Mouse (Mus musculus) limb, embryonic 14.5 days (tissue): Measurements from ENCODE around the gene Gpx3. TPM values are rescaled to one million over a fixed set of nuclear protein-coding genes. Genes with fewer than 3 reads are reported as not detected.
"Not testable (repeated sequence)": the region's sequence is repeated elsewhere in the genome, so short reads cannot be mapped to it uniquely, and the experiment has no call there.

Experiments used
- ATAC-seq: fragments of 200-750 bp; cut with Nextera tagmentation; 2 replicates; pipeline ENCODE4 v1.8.0; 2017; ENCODE audit warnings: low read depth, moderate number of reproducible peaks, moderate TSS enrichment; ENCODE audit not compliant: low FRiP score
- DNase-seq: peaks from one replicate; pipeline ENCODE4 v3.0.0-alpha.2; 2015; ENCODE audit warnings: low spot score
- H3K27ac ChIP-seq: fragments of 300-500 bp; sonication (generic); replicated peaks from 2 replicates; pipeline ENCODE4 v1.5.1; 2014; ENCODE audit warnings: low read depth, mild to moderate bottlenecking, low read length, moderate library complexity, mixed read lengths
- H3K27me3 ChIP-seq: fragments of 300-500 bp; sonication (generic); 2 replicates; pipeline ENCODE4 v1.6.1; 2014; ENCODE audit warnings: low read length, mixed read lengths; ENCODE audit not compliant: control insufficient read depth, insufficient read depth
- H3K36me3 ChIP-seq: fragments of 300-500 bp; sonication (generic); 2 replicates; pipeline ENCODE4 v1.6.1; 2014; ENCODE audit warnings: mild to moderate bottlenecking, low read length, moderate library complexity, mixed read lengths; ENCODE audit not compliant: control insufficient read depth, insufficient read depth
- H3K4me1 ChIP-seq: fragments of 300-500 bp; sonication (generic); 2 replicates; pipeline ENCODE4 v1.6.1; 2014; ENCODE audit warnings: antibody characterized with exemption, low read length, mixed read lengths; ENCODE audit not compliant: control insufficient read depth, insufficient read depth
- H3K4me2 ChIP-seq: fragments of 300-500 bp; sonication (generic); replicated peaks from 2 replicates; pipeline ENCODE4 v1.6.1; 2014; ENCODE audit warnings: low read depth, mild to moderate bottlenecking, low read length, moderate library complexity; ENCODE audit not compliant: severe bottlenecking
- H3K4me3 ChIP-seq: fragments of 300-500 bp; sonication (generic); replicated peaks from 2 replicates; pipeline ENCODE4 v1.5.1; 2014; ENCODE audit warnings: low read length
- H3K9ac ChIP-seq: fragments of 300-500 bp; sonication (generic); 2 replicates; pipeline ENCODE4 v1.6.1; 2014; ENCODE audit warnings: mild to moderate bottlenecking, low read depth, low read length, moderate library complexity; ENCODE audit not compliant: severe bottlenecking
- H3K9me3 ChIP-seq: fragments of 300-500 bp; sonication (generic); 2 replicates; pipeline ENCODE4 v1.6.1; 2016; ENCODE audit warnings: low read length; ENCODE audit not compliant: control insufficient read depth
- POLR2A ChIP-seq: fragments of 200-500 bp; IDR thresholded peaks from 2 replicates; pipeline ENCODE4 v1.8.0; 2012; ENCODE audit warnings: inconsistent platforms, mild to moderate bottlenecking, moderate library complexity, borderline replicate concordance; ENCODE audit not compliant: insufficient read depth, insufficient read length; ENCODE audit errors: extremely low read depth
- WGBS: fragments of 180-500 bp; shearing (Covaris S2); extraction: QIAGEN DNeasy Blood & Tissue Kit; methylation state at CpG from one replicate; pipeline ENCODE4 v1.1.7; 2014; 5-methylcytosine and 5-hydroxymethylcytosine counted together
- polyA plus RNA-seq, 2 experiments: library from polyadenylated mRNA; depleted of rRNA in 1 of 2; stranded (reverse) in 1 of 2; unstranded in 1 of 2; fragments of >200 nt; fragmentation: Nextera tagmentation in 1 of 2; extraction: Ambion mirVana in 1 of 2; gene quantifications; 2 replicates each; pipeline versions ENCODE4 v1.2.1 to v1.2.3; 2012 to 2014

Gene Gpx3
- polyA plus RNA-seq, 2 experiments = 14.5 to 37.3 TPM

GRCm38 (mm10) chr11:54953993-54954446 lies 51.8 kb downstream of the Gpx3 start:
- Histone ChIP-seq H3K27ac (no peak overlapping the region), H3K4me1 (peaks cover 7% of the 10 kb centered on the region; the same call in 1 of the 2 replicates), H3K4me3 (no peak overlapping the region), H3K4me2 (0 out of 2 replicates have a peak overlapping the region, but pooled peaks have one; percentile 0), H3K27me3 (no peaks in the 10 kb centered on the region), H3K9me3 (no peaks in the 10 kb centered on the region), H3K36me3 (peaks cover 4% of the 10 kb centered on the region; the same call in 1 of the 2 replicates), H3K9ac (no peak overlapping the region; the same call in 1 of the 2 replicates)
- 41% methylated on average over 9 of the region's 9 CpGs for WGBS
- DNase-seq (no peak), ATAC-seq (no peak)
- no peak for TF ChIP-seq POLR2A

- peaks cover 4% of the 10 kb centered on the region; the same call in 1 of the 2 replicates for H3K36me3 ChIP-seq
- DNase-seq (no peak), ATAC-seq (no peak)
- no peaks in the 10 kb centered on the region for H3K27me3 ChIP-seq
- H3K4me2 ChIP-seq = peak overlapping the region; percentile 0; the same call in 1 of the 2 replicates
- no peak for TF ChIP-seq POLR2A
- H3K4me3 ChIP-seq = no peak overlapping the region; the same call in 1 of the 2 replicates
- no peak overlapping the region for H3K27ac ChIP-seq
- no peaks in the 10 kb centered on the region for H3K9me3 ChIP-seq
- no peak overlapping the region for H3K9ac ChIP-seq
- WGBS = 85% methylated on average over 8 of the region's 8 CpGs
- peaks cover 7% of the 10 kb centered on the region; the same call in 1 of the 2 replicates for H3K4me1 ChIP-seq
These were observed 52.5 kb downstream of the Gpx3 start for GRCm38 (mm10) chr11:54954716-54955115.

GRCm38 (mm10) chr11:54955400-54955734 lies 53.1 kb downstream of the Gpx3 start:
- H3K4me3 ChIP-seq = peak overlapping the region; percentile 69
- ATAC-seq, H3K4me1 ChIP-seq, H3K9me3 ChIP-seq, H3K36me3 ChIP-seq, DNase-seq, H3K27me3 ChIP-seq: not testable (repeated sequence)
- H3K9ac ChIP-seq = peak overlapping the region; percentile 69
- H3K4me2 ChIP-seq = peak overlapping the region; percentile 61
- peak overlapping the region; percentile 80; the same call in 1 of the 2 replicates for H3K27ac ChIP-seq
- WGBS = 42% methylated on average over 10 of the region's 10 CpGs

GRCm38 (mm10) chr11:54955735-54956480 lies 53.7 kb downstream of the Gpx3 start:
- TF ChIP-seq POLR2A = peak; percentile 35; the same call in 1 of the 2 replicates
- Histone ChIP-seq H3K9ac (peak overlapping the region; percentile 69), H3K4me2 (peak overlapping the region; percentile 61), H3K27me3 (no peaks in the 10 kb centered on the region), H3K27ac (peak overlapping the region; percentile 80), H3K9me3 (no peaks in the 10 kb centered on the region), H3K36me3 (peaks cover 1% of the 10 kb centered on the region; the same call in 1 of the 2 replicates), H3K4me1 (peaks cover 7% of the 10 kb centered on the region; the same call in 1 of the 2 replicates), H3K4me3 (peak overlapping the region; percentile 69)
- ATAC-seq (peak; percentile 98), DNase-seq (peak; percentile 96)
- under 1% methylated on average over 59 of the region's 59 CpGs for WGBS

GRCm38 (mm10) chr11:54956912-54957311 lies 54.7 kb downstream of the Gpx3 start:
- Histone ChIP-seq H3K9me3 (no peaks in the 10 kb centered on the region), H3K27me3 (no peaks in the 10 kb centered on the region), H3K36me3 (no peaks in the 10 kb centered on the region), H3K4me2 (no peak overlapping the region), H3K27ac (no peak overlapping the region), H3K9ac (no peak overlapping the region), H3K4me3 (no peak overlapping the region), H3K4me1 (peaks cover 7% of the 10 kb centered on the region; the same call in 1 of the 2 replicates)
- 62% methylated on average over 7 of the region's 7 CpGs for WGBS
- TF ChIP-seq POLR2A = no peak
- ATAC-seq (no peak), DNase-seq (no peak)

GRCm38 (mm10) chr11:54957708-54958107 lies 55.5 kb downstream of the Gpx3 start:
- not testable (repeated sequence) for H3K27me3 ChIP-seq, ATAC-seq, H3K4me3 ChIP-seq, DNase-seq, H3K9ac ChIP-seq, H3K4me2 ChIP-seq, H3K9me3 ChIP-seq, H3K27ac ChIP-seq, H3K4me1 ChIP-seq, H3K36me3 ChIP-seq
- WGBS = 91% methylated on average over 3 of the region's 3 CpGs
